Mouse (Mus musculus): ENCODE measurements at regions not wholly inside any gene's neighbourhood (a gene's known extent, or its start where the extent isn't known, plus 50 kb on each side); places are given as distances from the start of the nearest gene placed in this dataset.

DNA sequence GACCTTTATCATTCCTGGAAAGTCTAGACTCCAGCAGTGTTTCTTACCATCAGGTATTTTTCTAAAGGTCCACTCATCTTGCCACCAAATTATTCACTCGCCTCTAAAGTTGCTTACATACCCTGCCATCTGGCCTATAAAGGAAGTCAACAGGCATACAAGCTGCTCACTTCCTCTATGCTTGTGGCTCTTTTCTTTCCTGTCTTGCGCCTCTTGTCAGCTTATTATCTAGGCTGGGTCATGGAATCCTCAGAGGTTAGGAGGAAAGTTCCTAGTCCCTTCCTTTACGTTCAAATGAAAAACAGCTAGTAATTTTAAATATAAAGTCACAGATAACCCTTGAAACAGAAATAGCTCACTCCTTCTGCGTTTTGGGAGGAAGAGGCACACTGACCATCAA, 97.9 kb downstream of the Lipi start:
- Histone ChIP-seq H3K36me3 (replicated peaks; ENCODE audit: control insufficient read depth, insufficient read depth) (no peaks in the 10 kb centered on the region), H3K27me3 (ENCODE audit: control insufficient read depth, insufficient read depth, low read length) (no peaks in the 10 kb centered on the region), H3K27ac (no peak overlapping the region), H3K9me3 (ENCODE audit: control insufficient read depth, low read length) (peaks cover 6% of the 10 kb centered on the region; the same call in 1 of the 2 replicates), H3K4me3 (replicated peaks; ENCODE audit: low read length) (no peak overlapping the region), H3K4me1 (replicated peaks; ENCODE audit: control insufficient read depth, insufficient read depth, low read length) (no peaks in the 10 kb centered on the region), H3K9ac (no peak overlapping the region), H3K4me2 (replicated peaks) (no peak overlapping the region)
- DNase-seq (ENCODE audit: low spot score) (no peak), ATAC-seq (ENCODE audit: low FRiP score) (no peak)
- 77% methylated on average over 4 of the region's 4 CpGs for WGBS

- WGBS, result 74% methylated on average over 5 of the region's 5 CpGs
- no peaks in the 10 kb centered on the region for H3K4me1 ChIP-seq (replicated peaks; ENCODE audit: control insufficient read depth, insufficient read depth, low read length)
- no peaks in the 10 kb centered on the region for H3K27me3 ChIP-seq (ENCODE audit: control insufficient read depth, insufficient read depth, low read length)
- no peak for ATAC-seq (ENCODE audit: low FRiP score)
- no peaks in the 10 kb centered on the region for H3K9me3 ChIP-seq (ENCODE audit: control insufficient read depth, low read length)
- no peak for DNase-seq (ENCODE audit: low spot score)
- no peak overlapping the region for H3K9ac ChIP-seq
- H3K4me2 ChIP-seq (replicated peaks), result no peak overlapping the region
- no peaks in the 10 kb centered on the region for H3K36me3 ChIP-seq (replicated peaks; ENCODE audit: control insufficient read depth, insufficient read depth)
- H3K27ac ChIP-seq, result no peak overlapping the region
- no peak overlapping the region for H3K4me3 ChIP-seq (replicated peaks; ENCODE audit: low read length)
Measured at GRCm38 (mm10) chr16:75483878-75484277, 102.0 kb downstream of the Lipi start.

- no peaks in the 10 kb centered on the region for H3K27me3 ChIP-seq (ENCODE audit: control insufficient read depth, insufficient read depth, low read length)
- H3K9me3 ChIP-seq (ENCODE audit: control insufficient read depth, low read length), result no peaks in the 10 kb centered on the region
- WGBS, result 89% methylated on average over 6 of the region's 6 CpGs
Measured at GRCm38 (mm10) chr16:75465420-75465975, 120.4 kb downstream of the Lipi start.

GRCm38 (mm10) chr16:75462136-75462535, 123.7 kb downstream of the Lipi start:
- DNase-seq (ENCODE audit: low spot score), result no peak
- ATAC-seq (ENCODE audit: low FRiP score), result no peak
- Histone ChIP-seq H3K9me3 (ENCODE audit: control insufficient read depth, low read length) (no peaks in the 10 kb centered on the region), H3K4me3 (replicated peaks; ENCODE audit: low read length) (no peak overlapping the region), H3K4me1 (replicated peaks; ENCODE audit: control insufficient read depth, insufficient read depth, low read length) (no peaks in the 10 kb centered on the region), H3K27me3 (ENCODE audit: control insufficient read depth, insufficient read depth, low read length) (no peaks in the 10 kb centered on the region), H3K4me2 (replicated peaks) (no peak overlapping the region), H3K9ac (no peak overlapping the region), H3K36me3 (replicated peaks; ENCODE audit: control insufficient read depth, insufficient read depth) (no peaks in the 10 kb centered on the region), H3K27ac (no peak overlapping the region)
- 72% methylated on average over 3 of the region's 3 CpGs for WGBS

More at GRCm38 (mm10) chr16:75465420-75465975, 120.4 kb downstream of the Lipi start:
- DNase-seq (ENCODE audit: low spot score), result no peak
- Histone ChIP-seq H3K36me3 (replicated peaks; ENCODE audit: control insufficient read depth, insufficient read depth) (no peaks in the 10 kb centered on the region), H3K27ac (no peak overlapping the region), H3K9ac (no peak overlapping the region), H3K4me1 (replicated peaks; ENCODE audit: control insufficient read depth, insufficient read depth, low read length) (no peaks in the 10 kb centered on the region), H3K4me2 (replicated peaks) (no peak overlapping the region), H3K4me3 (replicated peaks; ENCODE audit: low read length) (no peak overlapping the region)
- ATAC-seq (ENCODE audit: low FRiP score), result no peak

DNA sequence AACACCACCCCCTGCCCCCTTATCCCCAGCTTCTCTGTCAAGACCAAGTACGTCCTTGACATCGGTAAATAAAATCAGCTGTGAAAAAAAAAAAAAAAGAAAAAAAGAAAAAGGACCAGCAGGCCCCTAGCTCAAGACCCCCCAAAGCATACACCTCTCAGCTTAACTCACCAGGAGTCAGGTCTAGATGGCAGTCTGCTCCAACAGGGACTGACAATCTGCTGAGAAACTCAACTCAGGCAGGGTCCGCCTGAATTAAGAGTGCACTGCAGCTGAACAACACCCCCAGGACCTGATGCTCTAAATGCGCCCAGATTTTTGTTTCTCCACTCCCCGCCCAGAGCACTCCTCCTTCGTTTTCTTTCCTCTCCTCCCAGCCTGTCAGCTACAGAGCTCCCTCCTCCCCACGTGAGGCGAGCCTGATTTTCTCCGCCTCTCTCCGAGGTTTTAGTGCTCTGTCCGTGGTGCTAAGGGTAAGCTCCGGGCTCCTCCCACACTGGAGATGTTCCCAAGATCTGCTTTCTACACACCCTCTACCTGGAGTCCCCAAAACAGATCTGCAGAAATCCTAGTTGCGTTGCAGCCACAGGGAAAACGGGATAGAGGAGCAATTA, 138.9 kb downstream of the Lipi start:
- H3K9ac ChIP-seq, result peak overlapping the region; percentile 47
- no peak for DNase-seq (ENCODE audit: low spot score)
- H3K27ac ChIP-seq, result no peak overlapping the region
- H3K9me3 ChIP-seq (ENCODE audit: control insufficient read depth, low read length), result no peaks in the 10 kb centered on the region
- WGBS, result 2% methylated on average over 14 of the region's 14 CpGs
- H3K4me1 ChIP-seq (replicated peaks; ENCODE audit: control insufficient read depth, insufficient read depth, low read length), result peaks cover 12% of the 10 kb centered on the region
- H3K4me2 ChIP-seq (replicated peaks), result peak overlapping the region; percentile 80
- peak overlapping the region; percentile 35 for H3K4me3 ChIP-seq (replicated peaks; ENCODE audit: low read length)
- no peaks in the 10 kb centered on the region for H3K27me3 ChIP-seq (ENCODE audit: control insufficient read depth, insufficient read depth, low read length)
- ATAC-seq (ENCODE audit: low FRiP score), result peak; percentile 84
- no peaks in the 10 kb centered on the region for H3K36me3 ChIP-seq (replicated peaks; ENCODE audit: control insufficient read depth, insufficient read depth)

- H3K9ac ChIP-seq, result no peak overlapping the region
- no peak overlapping the region for H3K4me2 ChIP-seq (replicated peaks)
- no peaks in the 10 kb centered on the region for H3K36me3 ChIP-seq (replicated peaks; ENCODE audit: control insufficient read depth, insufficient read depth)
- ATAC-seq (ENCODE audit: low FRiP score) (no peak), DNase-seq (ENCODE audit: low spot score) (no peak)
- H3K27me3 ChIP-seq (ENCODE audit: control insufficient read depth, insufficient read depth, low read length), result no peaks in the 10 kb centered on the region
- no peak overlapping the region for H3K27ac ChIP-seq
- H3K4me1 ChIP-seq (replicated peaks; ENCODE audit: control insufficient read depth, insufficient read depth, low read length), result no peaks in the 10 kb centered on the region
- WGBS, result 90% methylated on average over 3 of the region's 3 CpGs
- H3K9me3 ChIP-seq (ENCODE audit: control insufficient read depth, low read length), result no peaks in the 10 kb centered on the region
- H3K4me3 ChIP-seq (replicated peaks; ENCODE audit: low read length), result no peak overlapping the region
Measured at GRCm38 (mm10) chr16:75439296-75439695, 146.6 kb downstream of the Lipi start.

DNA sequence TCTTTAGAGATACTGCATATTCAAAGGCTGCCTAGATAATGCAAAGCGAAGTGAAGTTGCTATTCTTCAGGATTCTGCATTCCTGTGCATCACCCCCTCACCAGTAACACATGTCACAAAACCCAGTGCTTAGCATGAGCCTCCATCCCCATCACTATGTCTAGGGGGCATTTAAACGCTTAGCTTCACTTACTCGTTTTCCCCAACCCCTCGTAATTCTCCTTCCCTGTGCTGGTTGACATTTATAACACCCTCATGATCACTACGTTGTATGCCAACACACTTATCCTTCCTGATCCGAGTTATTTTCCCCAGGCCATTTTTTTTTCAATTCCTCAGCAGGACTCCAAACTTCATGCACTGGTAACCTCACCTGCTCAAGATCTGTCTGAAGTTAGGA, 152.6 kb downstream of the Lipi start:
- DNase-seq (ENCODE audit: low spot score) (no peak), ATAC-seq (ENCODE audit: low FRiP score) (no peak)
- no peak overlapping the region for H3K4me3 ChIP-seq (replicated peaks; ENCODE audit: low read length)
- no peaks in the 10 kb centered on the region for H3K27me3 ChIP-seq (ENCODE audit: control insufficient read depth, insufficient read depth, low read length)
- H3K27ac ChIP-seq, result no peak overlapping the region
- no peak overlapping the region for H3K4me2 ChIP-seq (replicated peaks)
- no peaks in the 10 kb centered on the region for H3K4me1 ChIP-seq (replicated peaks; ENCODE audit: control insufficient read depth, insufficient read depth, low read length)
- H3K36me3 ChIP-seq (replicated peaks; ENCODE audit: control insufficient read depth, insufficient read depth), result no peaks in the 10 kb centered on the region
- H3K9me3 ChIP-seq (ENCODE audit: control insufficient read depth, low read length), result no peaks in the 10 kb centered on the region
- H3K9ac ChIP-seq, result no peak overlapping the region
- WGBS, result 68% methylated on average over 6 of the region's 6 CpGs

- H3K4me1 ChIP-seq (replicated peaks; ENCODE audit: control insufficient read depth, insufficient read depth, low read length), result no peaks in the 10 kb centered on the region
- no peak for ATAC-seq (ENCODE audit: low FRiP score)
- WGBS, result 86% methylated on average over 6 of the region's 6 CpGs
- no peak overlapping the region for H3K27ac ChIP-seq
- H3K9ac ChIP-seq, result no peak overlapping the region
- H3K36me3 ChIP-seq (replicated peaks; ENCODE audit: control insufficient read depth, insufficient read depth), result no peaks in the 10 kb centered on the region
- no peaks in the 10 kb centered on the region for H3K9me3 ChIP-seq (ENCODE audit: control insufficient read depth, low read length)
- H3K27me3 ChIP-seq (ENCODE audit: control insufficient read depth, insufficient read depth, low read length), result no peaks in the 10 kb centered on the region
- no peak overlapping the region for H3K4me3 ChIP-seq (replicated peaks; ENCODE audit: low read length)
- H3K4me2 ChIP-seq (replicated peaks), result no peak overlapping the region
- no peak for DNase-seq (ENCODE audit: low spot score)
Measured at GRCm38 (mm10) chr16:75384526-75385222, 201.2 kb downstream of the Lipi start.

DNA sequence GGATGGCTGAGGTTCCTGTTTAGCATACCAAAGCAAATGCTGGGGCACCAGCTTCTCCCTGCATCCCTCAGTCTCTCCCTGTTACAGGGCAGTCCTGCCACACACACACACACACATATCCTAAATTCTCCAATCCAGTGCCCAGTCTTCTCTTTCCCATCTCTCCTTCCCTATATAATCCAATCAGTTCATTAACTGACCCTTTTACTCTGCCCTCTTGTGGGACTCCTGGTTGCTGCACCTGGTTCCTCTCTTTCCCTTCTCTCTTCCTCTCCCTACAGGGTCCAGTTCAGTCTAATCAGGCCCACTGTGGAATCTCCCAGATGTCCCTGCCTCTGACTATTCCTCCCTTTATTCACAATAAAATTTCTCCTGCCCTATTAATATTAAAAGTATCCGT, 204.7 kb downstream of the Lipi start:
- Histone ChIP-seq H3K36me3 (replicated peaks; ENCODE audit: control insufficient read depth, insufficient read depth) (no peaks in the 10 kb centered on the region), H3K27me3 (ENCODE audit: control insufficient read depth, insufficient read depth, low read length) (no peaks in the 10 kb centered on the region), H3K27ac (no peak overlapping the region), H3K9ac (no peak overlapping the region), H3K4me3 (replicated peaks; ENCODE audit: low read length) (no peak overlapping the region), H3K4me2 (replicated peaks) (no peak overlapping the region), H3K9me3 (ENCODE audit: control insufficient read depth, low read length) (no peaks in the 10 kb centered on the region), H3K4me1 (replicated peaks; ENCODE audit: control insufficient read depth, insufficient read depth, low read length) (no peaks in the 10 kb centered on the region)
- ATAC-seq (ENCODE audit: low FRiP score) (no peak), DNase-seq (ENCODE audit: low spot score) (no peak)
- 60% methylated on average over 1 of the region's 1 CpGs for WGBS

Measured in hindbrain, embryonic 14.5 days (tissue).